Mouse (Mus musculus) ES-Bruce4 (cell line): ENCODE results near the gene Arhgef25. TPM values are rescaled to one million over a fixed set of nuclear protein-coding genes. Genes with fewer than 3 reads are reported as not detected.
A peak's percentile ranks its signal among the peaks of the same experiment; 100 is the strongest.

Experiments
- H3K27ac ChIP-seq: 2 replicates; pipeline ENCODE4 v1.5.1; 2012; ENCODE audit warnings: low read length, inconsistent platforms; ENCODE audit not compliant: insufficient read depth
- H3K27me3 ChIP-seq: 2 replicates; pipeline ENCODE4 v1.6.1; 2012; ENCODE audit warnings: mild to moderate bottlenecking, low read length, inconsistent platforms; ENCODE audit not compliant: control insufficient read depth, poor library complexity, insufficient read depth, severe bottlenecking
- H3K36me3 ChIP-seq: 2 replicates; pipeline ENCODE4 v1.6.1; 2012; ENCODE audit warnings: inconsistent platforms, mild to moderate bottlenecking, low read length, moderate library complexity; ENCODE audit not compliant: control insufficient read depth, poor library complexity, insufficient read depth, severe bottlenecking
- H3K4me1 ChIP-seq: one replicate; pipeline ENCODE4 v1.8.1; 2011; ENCODE audit warnings: low read length; ENCODE audit not compliant: control insufficient read depth, insufficient read depth
- H3K4me3 ChIP-seq: 2 replicates; pipeline ENCODE4 v1.5.1; 2011; ENCODE audit warnings: low read depth, mild to moderate bottlenecking, low read length
- H3K9ac ChIP-seq: 2 replicates; pipeline ENCODE4 v1.6.1; 2012; ENCODE audit warnings: low read depth, mild to moderate bottlenecking, inconsistent platforms; ENCODE audit not compliant: poor library complexity, severe bottlenecking
- H3K9me3 ChIP-seq: replicated peaks from 2 replicates; pipeline ENCODE4 v1.6.1; 2012; ENCODE audit warnings: mild to moderate bottlenecking, low read length, inconsistent platforms; ENCODE audit not compliant: control insufficient read depth, poor library complexity, insufficient read depth, severe bottlenecking
- CTCF ChIP-seq: IDR thresholded peaks from one replicate; pipeline ENCODE4 v1.8.1; 2011; ENCODE audit warnings: low read depth, low read length
- EP300 ChIP-seq: IDR thresholded peaks from 2 replicates; pipeline ENCODE4 v1.6.1; 2011; ENCODE audit warnings: low read depth, low read length; ENCODE audit not compliant: insufficient read depth
- POLR2A ChIP-seq: IDR thresholded peaks from one replicate; pipeline ENCODE4 v1.8.1; 2011; ENCODE audit warnings: low read length; ENCODE audit not compliant: insufficient read depth
- polyA plus RNA-seq: library from polyadenylated mRNA; stranded (reverse); fragments of >200 nt; gene quantifications from 2 replicates; pipeline ENCODE4 v1.2.4, GENCODE M21; 2011; ENCODE audit warnings: low read depth; ENCODE audit not compliant: missing spikeins, insufficient read depth, insufficient read length

Arhgef25 gene
- polyA plus RNA-seq, 1 experiment, result 54.3 TPM

DNA sequence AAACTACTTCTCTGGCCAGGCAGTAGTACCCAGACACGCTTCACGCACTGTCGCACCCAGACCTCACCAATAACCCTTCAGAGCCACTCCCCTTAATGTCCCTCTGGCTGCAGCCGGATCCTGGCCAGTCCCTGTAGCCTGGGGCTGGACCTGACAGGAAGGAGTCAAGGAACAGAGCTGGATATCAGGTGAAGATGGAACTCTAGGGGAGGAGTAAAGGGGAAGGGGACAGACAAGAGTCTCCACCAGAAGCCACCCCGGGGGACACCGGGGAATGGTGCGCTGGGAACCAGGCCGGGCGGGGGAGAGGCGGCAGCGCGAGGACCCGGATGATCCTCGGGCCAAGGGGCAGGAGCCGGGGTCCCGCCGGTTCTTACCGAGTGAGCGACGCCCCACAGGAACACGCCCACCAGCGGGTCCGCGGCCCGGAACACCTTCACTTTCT, 21.1 kb upstream of the Arhgef25 start:
- TF ChIP-seq EP300 (no peak), CTCF (no peak), POLR2A (no peak)
- Histone ChIP-seq H3K36me3 (peaks cover 8% of the 10 kb centered on the region; the same call in 1 of the 2 replicates), H3K9ac (peak overlapping the region; percentile 82), H3K4me1 (peaks cover 6% of the 10 kb centered on the region), H3K4me3 (peak overlapping the region; percentile 82), H3K27ac (no peak overlapping the region), H3K27me3 (no peaks in the 10 kb centered on the region), H3K9me3 (no peaks in the 10 kb centered on the region)

DNA sequence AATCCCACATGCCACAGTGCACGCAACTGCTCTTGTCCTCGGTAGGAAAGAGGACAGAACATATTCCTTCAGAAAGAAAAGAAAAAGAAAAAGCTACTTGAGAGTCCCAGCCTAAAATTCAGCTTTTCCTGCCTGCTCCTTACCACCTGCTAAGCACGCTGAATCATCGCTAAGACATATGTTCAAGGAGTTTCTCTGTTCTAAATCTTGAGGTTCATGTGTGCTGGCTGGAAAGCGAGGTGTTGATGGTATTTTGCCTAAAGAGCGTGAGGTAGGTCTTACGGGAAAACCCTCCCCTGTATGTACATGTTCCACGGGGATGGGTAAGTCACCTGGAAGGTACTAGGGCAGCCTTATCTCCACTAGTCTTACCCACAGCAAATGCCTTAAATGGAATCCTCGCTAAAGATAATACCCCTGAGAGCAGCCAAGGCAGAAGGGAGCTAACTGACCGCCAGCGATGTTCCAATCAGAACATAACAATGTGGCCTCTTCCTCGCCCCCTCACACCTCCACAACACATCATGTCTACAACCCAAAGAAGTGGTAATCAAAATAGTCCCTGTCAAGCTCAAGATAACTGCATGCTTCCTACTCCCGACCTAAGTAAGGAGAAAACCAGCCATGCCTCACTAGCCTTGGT, 20.2 kb upstream of the Arhgef25 start:
- Histone ChIP-seq H3K9ac (peak overlapping the region; percentile 82), H3K4me1 (peaks cover 6% of the 10 kb centered on the region), H3K27ac (no peak overlapping the region), H3K27me3 (no peaks in the 10 kb centered on the region), H3K36me3 (peaks cover 16% of the 10 kb centered on the region), H3K9me3 (no peaks in the 10 kb centered on the region), H3K4me3 (peak overlapping the region; percentile 82)
- TF ChIP-seq EP300 (no peak), POLR2A (no peak), CTCF (no peak)

DNA sequence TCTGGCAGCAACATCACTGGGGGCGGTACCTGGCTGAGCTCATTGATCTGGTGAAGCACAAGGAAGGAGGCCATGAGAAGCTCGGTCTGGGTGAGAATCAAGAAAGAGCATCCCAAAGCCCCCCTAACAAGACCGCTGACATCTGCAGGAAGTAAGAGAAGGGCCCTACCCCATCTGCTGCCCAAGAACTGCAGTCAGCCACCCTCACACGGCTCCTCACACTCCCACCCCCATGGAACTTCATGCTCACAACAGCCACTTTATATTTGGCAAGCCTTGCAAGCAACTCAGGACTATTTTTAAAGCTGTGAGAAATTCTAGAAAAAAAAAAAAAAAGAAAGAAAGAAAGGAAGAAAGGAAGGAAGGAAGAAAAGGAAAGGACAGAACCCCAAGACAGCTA, 19.0 kb upstream of the Arhgef25 start:
- no peak overlapping the region for H3K9ac ChIP-seq
- peaks cover 20% of the 10 kb centered on the region for H3K36me3 ChIP-seq
- no peak overlapping the region for H3K4me3 ChIP-seq
- TF ChIP-seq CTCF (no peak), EP300 (no peak), POLR2A (no peak)
- no peaks in the 10 kb centered on the region for H3K27me3 ChIP-seq
- peaks cover 4% of the 10 kb centered on the region for H3K4me1 ChIP-seq
- H3K27ac ChIP-seq, result no peak overlapping the region
- no peaks in the 10 kb centered on the region for H3K9me3 ChIP-seq

DNA sequence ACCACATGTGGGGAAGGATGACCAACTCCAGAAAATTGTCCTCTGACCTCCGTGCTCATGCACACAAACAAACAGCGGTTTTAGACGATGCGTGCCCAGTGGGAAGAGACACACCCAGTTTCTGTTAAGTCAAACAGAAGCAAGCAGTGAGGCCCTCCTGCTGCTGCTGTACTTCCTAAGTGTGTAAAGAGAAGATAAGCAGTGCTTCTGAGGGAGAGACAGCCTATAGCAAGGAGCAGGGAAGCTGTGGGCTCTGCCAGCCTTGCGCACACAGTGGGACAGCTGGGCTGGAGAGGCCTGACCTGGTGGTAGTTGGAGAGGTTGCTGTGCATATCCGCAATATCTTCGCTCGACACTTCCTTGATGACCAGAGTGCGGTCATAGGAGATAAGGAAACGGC, 15.5 kb upstream of the Arhgef25 start:
- Histone ChIP-seq H3K9me3 (no peaks in the 10 kb centered on the region), H3K36me3 (peaks cover 22% of the 10 kb centered on the region), H3K4me1 (peaks cover under 1% of the 10 kb centered on the region), H3K9ac (no peak overlapping the region), H3K27ac (no peak overlapping the region), H3K27me3 (no peaks in the 10 kb centered on the region), H3K4me3 (no peak overlapping the region)
- TF ChIP-seq POLR2A (no peak), CTCF (no peak), EP300 (no peak)

DNA sequence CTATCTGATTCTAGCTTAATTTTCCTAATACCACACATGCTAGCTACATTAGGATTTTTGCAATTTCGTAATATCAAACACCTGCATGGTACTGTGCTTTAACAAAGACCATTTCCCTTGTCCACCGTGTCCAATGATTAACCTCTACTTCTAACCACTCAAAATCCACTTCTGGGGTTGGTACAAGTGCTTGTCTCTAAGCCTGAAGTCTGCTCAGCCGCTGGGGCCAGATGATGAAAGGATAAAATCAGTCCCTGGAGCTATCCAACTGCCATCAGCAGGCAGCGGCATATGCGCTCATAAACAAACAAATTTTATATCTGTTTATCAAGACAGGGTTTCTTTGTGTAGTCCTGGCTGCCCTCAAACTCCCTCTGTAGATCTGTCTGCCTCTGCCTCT, 14.7 kb upstream of the Arhgef25 start:
- Histone ChIP-seq H3K4me1 (no peaks in the 10 kb centered on the region), H3K9ac (no peak overlapping the region), H3K36me3 (peaks cover 22% of the 10 kb centered on the region), H3K27me3 (no peaks in the 10 kb centered on the region), H3K9me3 (no peaks in the 10 kb centered on the region), H3K27ac (no peak overlapping the region), H3K4me3 (no peak overlapping the region)
- TF ChIP-seq EP300 (no peak), POLR2A (no peak), CTCF (no peak)

DNA sequence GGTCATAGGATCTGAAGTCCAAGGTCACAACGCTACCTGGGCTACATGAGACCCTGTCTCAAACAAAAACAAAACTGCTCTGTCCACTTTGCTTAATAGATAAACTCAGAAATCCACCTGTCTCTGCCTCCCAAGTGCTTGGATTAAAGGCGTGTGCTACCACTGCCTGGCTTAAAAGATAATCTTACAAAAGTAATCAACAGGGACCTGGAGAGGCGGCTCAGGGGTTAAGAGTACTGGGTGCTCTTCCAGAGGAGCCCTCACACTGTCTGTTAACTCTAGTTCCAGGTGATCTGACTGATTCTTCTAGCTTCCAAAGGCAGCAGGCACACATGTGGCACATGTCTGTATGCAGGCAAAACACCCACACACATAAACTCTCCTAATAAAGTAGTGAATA, 13.2 kb upstream of the Arhgef25 start:
- Histone ChIP-seq H3K4me3 (no peak overlapping the region), H3K27me3 (no peaks in the 10 kb centered on the region), H3K36me3 (peaks cover 30% of the 10 kb centered on the region), H3K9ac (no peak overlapping the region), H3K4me1 (no peaks in the 10 kb centered on the region), H3K27ac (no peak overlapping the region), H3K9me3 (no peaks in the 10 kb centered on the region)
- TF ChIP-seq EP300, result no peak
- TF ChIP-seq POLR2A, result no peak
- no peak for TF ChIP-seq CTCF
